Comparison of ENCODE assay signal across 13 mouse cellular contexts in the genomic region with DNA sequence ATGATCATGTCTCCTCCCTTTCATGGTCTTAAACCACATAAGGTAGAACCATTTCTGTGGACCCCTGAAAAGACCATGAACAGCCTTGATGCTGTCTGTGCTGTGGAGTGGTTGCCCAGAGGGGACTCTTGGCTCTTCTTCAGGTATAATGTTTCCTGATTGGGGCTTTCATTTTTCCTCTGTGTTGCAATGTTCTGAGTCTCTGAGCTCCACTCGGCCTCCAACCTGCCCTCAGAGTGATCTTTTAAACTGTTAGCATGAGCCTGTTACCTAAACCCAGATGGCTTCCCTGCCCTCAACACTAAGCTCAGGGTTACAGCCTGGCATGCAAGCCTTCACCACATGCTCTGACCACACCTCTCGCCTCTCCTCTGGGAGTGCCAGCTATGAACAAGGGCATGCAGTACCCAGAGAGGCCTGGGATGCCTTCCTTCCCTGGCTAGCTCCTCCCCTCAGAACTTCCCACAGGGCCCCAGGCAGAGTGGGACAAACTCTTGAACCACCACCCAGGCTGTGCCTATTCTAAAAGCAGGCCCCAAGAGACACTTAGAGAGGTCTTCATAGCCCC. TPM values are rescaled to one million over a fixed set of nuclear protein-coding genes. Genes with fewer than 3 reads are reported as not detected.
DNase-seq lines count a peak whose midpoint lies in the region; ATAC-seq and TF ChIP-seq lines count a peak whose summit lies in the region.
"Had no signal": no experiment of that assay in that cellular context is flagged by ENCODE, and none has a peak within 500 bp of the region (broad histone marks: within the 10 kb centered on the region; RNA-seq: fewer than 3 reads in every experiment).

No protein-coding gene starts in this region.

- peak; percentile 41 for TF ChIP-seq CTCF in heart, adult 2 months (IDR thresholded peaks at IDR 0.05)
- no peak for TF ChIP-seq CTCF in C2C12 (IDR thresholded peaks at IDR 0.05; ENCODE audit: control insufficient read depth, insufficient read depth, insufficient read length)

- peaks cover 23% of the 10 kb centered on the region for H3K79me3 ChIP-seq in C2C12 (ENCODE audit: low read depth)

- peak overlapping the region; percentile 23; the same call in 1 of the 2 replicates for H3K27ac ChIP-seq in heart, adult 2 months
- no peak overlapping the region for H3K27ac ChIP-seq in heart, embryonic 12.5 days (ENCODE audit: poor library complexity, severe bottlenecking)
- peak overlapping the region; percentile 58 for H3K27ac ChIP-seq in heart, embryonic 16.5 days (ENCODE audit: low read length)
- H3K27ac ChIP-seq in kidney, embryonic 14.5 days (ENCODE audit: low read depth, low read length) = no peak overlapping the region
- H3K27ac ChIP-seq: neural tube, embryonic 12.5 days had no signal

- H3K4me1 ChIP-seq in heart, adult 2 months (ENCODE audit: control insufficient read depth, insufficient read depth, low read length) = peaks cover 37% of the 10 kb centered on the region
- peaks cover 80% of the 10 kb centered on the region for H3K4me1 ChIP-seq in heart, embryonic 12.5 days (replicated peaks)
- H3K4me1 ChIP-seq in heart, embryonic 16.5 days (ENCODE audit: control insufficient read depth, insufficient read depth, low read length) = peaks cover 67% of the 10 kb centered on the region
- H3K4me1 ChIP-seq in kidney, embryonic 14.5 days (ENCODE audit: control insufficient read depth, insufficient read depth, low read length) = peaks cover 11% of the 10 kb centered on the region

- no peak for ATAC-seq in heart, embryonic 12.5 days (ENCODE audit: insufficient number of reproducible peaks, low FRiP score)
- ATAC-seq in heart, embryonic 16.5 days (replicated peaks; ENCODE audit: extremely low read depth, insufficient read depth, low FRiP score) = peak; percentile 38
- no peak for ATAC-seq in kidney, embryonic 14.5 days (ENCODE audit: low FRiP score, low TSS enrichment)

- H3K9me3 ChIP-seq in heart, embryonic 12.5 days (replicated peaks) = no peaks in the 10 kb centered on the region
- H3K9me3 ChIP-seq in heart, embryonic 16.5 days (replicated peaks; ENCODE audit: control insufficient read depth, low read length) = no peaks in the 10 kb centered on the region
- H3K9me3 ChIP-seq in kidney, embryonic 14.5 days (ENCODE audit: control insufficient read depth, low read length) = no peaks in the 10 kb centered on the region
- H3K9me3 ChIP-seq: neural tube, embryonic 12.5 days had no signal

- no peak for TF ChIP-seq POLR2A in heart, adult 2 months (IDR thresholded peaks at IDR 0.05; ENCODE audit: insufficient read depth, low read depth, low read length)

- TF ChIP-seq EP300 in heart, adult 2 months (IDR thresholded peaks at IDR 0.05; ENCODE audit: insufficient read depth, low read depth, low read length) = peak; percentile 69; the same call in 1 of the 2 replicates

- no peaks in the 10 kb centered on the region for H3K79me2 ChIP-seq in heart, adult 2 months (replicated peaks; ENCODE audit: control insufficient read depth, insufficient read depth, low read length)
- H3K79me2 ChIP-seq in C2C12 (ENCODE audit: control insufficient read depth, insufficient read depth) = peaks cover 60% of the 10 kb centered on the region

- no peak overlapping the region for H3K4me2 ChIP-seq in heart, embryonic 12.5 days
- H3K4me2 ChIP-seq in heart, embryonic 16.5 days (ENCODE audit: low read depth, low read length) = no peak overlapping the region
- no peak overlapping the region for H3K4me2 ChIP-seq in kidney, embryonic 14.5 days (replicated peaks; ENCODE audit: low read depth, low read length)
- H3K4me2 ChIP-seq: midbrain, embryonic 11.5 days; neural tube, embryonic 12.5 days had no signal

- intact Hi-C loops in heart, adult 2 months (cut with DNase I) = no loop called here

- no peak overlapping the region for H3K4me3 ChIP-seq in heart, adult 2 months
- no peak overlapping the region for H3K4me3 ChIP-seq in heart, embryonic 12.5 days
- H3K4me3 ChIP-seq in C2C12 (ENCODE audit: insufficient read depth, poor library complexity, severe bottlenecking) = no peak overlapping the region
- no peak overlapping the region for H3K4me3 ChIP-seq in heart, embryonic 16.5 days (ENCODE audit: low read length)
- H3K4me3 ChIP-seq in kidney, embryonic 14.5 days (ENCODE audit: low read length) = no peak overlapping the region
- H3K4me3 ChIP-seq: neural tube, embryonic 12.5 days had no signal

- H3K27me3 ChIP-seq in heart, adult 2 months (ENCODE audit: control insufficient read depth, insufficient read depth, low read length) = no peaks in the 10 kb centered on the region
- H3K27me3 ChIP-seq in heart, embryonic 12.5 days (replicated peaks) = no peaks in the 10 kb centered on the region
- H3K27me3 ChIP-seq in C2C12 (ENCODE audit: control insufficient read depth, insufficient read depth, insufficient read length) = no peaks in the 10 kb centered on the region
- H3K27me3 ChIP-seq in heart, embryonic 16.5 days (ENCODE audit: control insufficient read depth, insufficient read depth, low read length) = no peaks in the 10 kb centered on the region
- H3K27me3 ChIP-seq in kidney, embryonic 14.5 days (ENCODE audit: control insufficient read depth, insufficient read depth, low read length) = no peaks in the 10 kb centered on the region
- H3K27me3 ChIP-seq: neural tube, embryonic 12.5 days had no signal

- H3ac ChIP-seq in C2C12 (ENCODE audit: control insufficient read depth, insufficient read length, low read depth) = no peak overlapping the region

- H3K9ac ChIP-seq in heart, adult 2 months (ENCODE audit: low read depth, low read length) = no peak overlapping the region
- H3K9ac ChIP-seq in heart, embryonic 12.5 days = no peak overlapping the region
- H3K9ac ChIP-seq in heart, embryonic 16.5 days (ENCODE audit: low read length) = no peak overlapping the region
- H3K9ac ChIP-seq in kidney, embryonic 14.5 days (ENCODE audit: low read depth, low read length) = no peak overlapping the region
- H3K9ac ChIP-seq: neural tube, embryonic 12.5 days had no signal

- H3K36me3 ChIP-seq in heart, adult 2 months (ENCODE audit: control insufficient read depth, insufficient read depth, low read length) = peaks cover 4% of the 10 kb centered on the region
- peaks cover 41% of the 10 kb centered on the region for H3K36me3 ChIP-seq in heart, embryonic 12.5 days
- peaks cover 74% of the 10 kb centered on the region for H3K36me3 ChIP-seq in C2C12 (ENCODE audit: control insufficient read depth, insufficient read depth)
- peaks cover 16% of the 10 kb centered on the region for H3K36me3 ChIP-seq in heart, embryonic 16.5 days (ENCODE audit: control insufficient read depth, insufficient read depth)
- H3K36me3 ChIP-seq in kidney, embryonic 14.5 days (ENCODE audit: control insufficient read depth, insufficient read depth, low read length) = peaks cover 7% of the 10 kb centered on the region; the same call in 1 of the 2 replicates

- WGBS in heart, adult 2 months = 54% methylated on average over 2 of the region's 2 CpGs
- 72% methylated on average over 2 of the region's 2 CpGs for WGBS in heart, embryonic 12.5 days
- 61% methylated on average over 2 of the region's 2 CpGs for WGBS in heart, embryonic 16.5 days
- WGBS in kidney, embryonic 14.5 days = 86% methylated on average over 2 of the region's 2 CpGs

- DNase-seq in heart, adult 2 months = peak in 1 of 2 experiments; percentile 54
- DNase-seq in 3134 (ENCODE audit: extremely low read depth, insufficient read length, low spot score) = peak; percentile 75
- DNase-seq in c-Kit-positive CD71-positive TER-119-positive erythroid progenitor cells, embryonic 14.5 days (ENCODE audit: low spot score) = no peak
- DNase-seq: cerebellum, postnatal 14 days; kidney, adult 11 months; kidney, postnatal 36 days; lung, postnatal 10 days had no signal

TF ChIP-seq in C2C12, 6 proteins besides CTCF, POLR2A, EP300 and RAD21:
- TF ChIP-seq USF1 (IDR thresholded peaks at IDR 0.05; ENCODE audit: low read depth) (no peak), MYOD1 (IDR thresholded peaks at IDR 0.05; ENCODE audit: control insufficient read depth, insufficient read length, low read depth) (peak; percentile 39), MAX (IDR thresholded peaks at IDR 0.05) (peak; percentile 99), CEBPB (IDR thresholded peaks at IDR 0.05; ENCODE audit: low read depth) (peak; percentile 54), MYOG (IDR thresholded peaks at IDR 0.05; ENCODE audit: control insufficient read depth, extremely low read depth, insufficient read length) (no peak), FOSL1 (IDR thresholded peaks at IDR 0.05; ENCODE audit: insufficient read depth, low read length, poor library complexity, severe bottlenecking) (peak; percentile 15)

RNA-seq across cellular contexts. Expression of a gene that starts 18.3 kb away (rescaled TPM):
- 10 to 100 TPM; 33.5 TPM for total RNA-seq in heart, adult 2 months (2021)
- polyA plus RNA-seq in heart, adult 2 months (2012; rRNA removed) = 27.3 and 39.4 TPM in 2 replicates
- polyA plus RNA-seq in heart, embryonic 12.5 days (2016; fragmentation: Nextera tagmentation; extraction: Ambion mirVana) = 30.4 and 31.9 TPM in 2 replicates
- polyA plus RNA-seq in C2C12 (2012; fragmentation: generic; extraction: Trizol) = 36.4 TPM
- polyA plus RNA-seq in heart, embryonic 16.5 days (2015; fragmentation: Nextera tagmentation; extraction: Ambion mirVana) = 19.5 and 25.5 TPM in 2 replicates
- 17.0 and 24.0 TPM in 2 replicates for polyA plus RNA-seq in kidney, embryonic 14.5 days (2014; fragmentation: Nextera tagmentation; extraction: Ambion mirVana)

RNA-seq across cellular contexts. Expression of a gene that starts 56.6 kb away (rescaled TPM):
- 100 to 1,000 TPM; 244 to 288 TPM for total RNA-seq in heart, adult 2 months (2021)
- polyA plus RNA-seq in heart, adult 2 months (2012; rRNA removed) = 487 and 529 TPM in 2 replicates
- polyA plus RNA-seq in heart, embryonic 12.5 days (2016; fragmentation: Nextera tagmentation; extraction: Ambion mirVana) = 101 and 104 TPM in 2 replicates
- polyA plus RNA-seq in C2C12 (2012; fragmentation: generic; extraction: Trizol) = 21.4 TPM
- polyA plus RNA-seq in heart, embryonic 16.5 days (2015; fragmentation: Nextera tagmentation; extraction: Ambion mirVana) = 118 and 121 TPM in 2 replicates
- polyA plus RNA-seq in kidney, embryonic 14.5 days (2014; fragmentation: Nextera tagmentation; extraction: Ambion mirVana) = 44.4 and 46.6 TPM in 2 replicates

Comparison
In these comparisons a context has a peak if more than half of its experiments do, and no peak if none do; other contexts are left out.
1. H3K27ac ChIP-seq: peak in heart, adult 2 months (single experiment) and heart, embryonic 16.5 days (single experiment); none in heart, embryonic 12.5 days (single experiment) and kidney, embryonic 14.5 days (single experiment).